Mouse (Mus musculus) lung, embryonic 16.5 days (tissue): Measurements from ENCODE around the gene Lce3c. TPM values are rescaled to one million over a fixed set of nuclear protein-coding genes. Genes with fewer than 3 reads are reported as not detected.

ENCODE experiments used
- ATAC-seq: fragments of 200-750 bp; cut with Nextera tagmentation; 2 replicates; pipeline ENCODE4 v1.8.0; 2017; ENCODE audit warnings: low read depth, mild to moderate bottlenecking, moderate library complexity
- H3K27ac ChIP-seq: fragments of 300-500 bp; sonication (generic); 2 replicates; pipeline ENCODE4 v1.5.1; 2014; ENCODE audit warnings: mild to moderate bottlenecking, control low read depth, low read length
- H3K27me3 ChIP-seq: fragments of 300-500 bp; sonication (generic); 2 replicates; pipeline ENCODE4 v1.6.1; 2014; ENCODE audit warnings: low read depth, low read length, mixed read lengths; ENCODE audit not compliant: control insufficient read depth, insufficient read depth
- H3K36me3 ChIP-seq: fragments of 300-500 bp; sonication (generic); 2 replicates; pipeline ENCODE4 v1.6.1; 2014; ENCODE audit warnings: low read length; ENCODE audit not compliant: control insufficient read depth, insufficient read depth
- H3K4me1 ChIP-seq: fragments of 300-500 bp; sonication (generic); replicated peaks from 2 replicates; pipeline ENCODE4 v1.6.1; 2014; ENCODE audit warnings: low read length, mixed read lengths; ENCODE audit not compliant: control insufficient read depth, insufficient read depth
- H3K4me2 ChIP-seq: fragments of 300-500 bp; sonication (generic); 2 replicates; pipeline ENCODE4 v1.6.1; 2014; ENCODE audit warnings: low read depth, low read length, control low read depth
- H3K4me3 ChIP-seq: fragments of 300-500 bp; sonication (generic); 2 replicates; pipeline ENCODE4 v1.5.1; 2014; ENCODE audit warnings: mild to moderate bottlenecking, low read length, control low read depth
- H3K9ac ChIP-seq: fragments of 300-500 bp; sonication (generic); 2 replicates; pipeline ENCODE4 v1.6.1; 2014; ENCODE audit warnings: low read length, control low read depth
- H3K9me3 ChIP-seq: fragments of 300-500 bp; sonication (generic); 2 replicates; pipeline ENCODE4 v1.6.1; 2016; ENCODE audit warnings: low read length; ENCODE audit not compliant: control insufficient read depth
- WGBS: fragments of 180-500 bp; shearing (Covaris S2); extraction: QIAGEN DNeasy Blood & Tissue Kit; methylation state at CpG from one replicate; pipeline ENCODE4 v1.1.7; 2014; 5-methylcytosine and 5-hydroxymethylcytosine counted together
- polyA plus RNA-seq: library from polyadenylated mRNA; unstranded; fragments of >200 nt; fragmentation: Nextera tagmentation; extraction: Ambion mirVana; gene quantifications from 2 replicates; pipeline ENCODE4 v1.2.1, GENCODE M21; 2015

The Lce3c gene
- polyA plus RNA-seq = not detected in 2 replicates

- H3K9me3 ChIP-seq = no peaks in the 10 kb centered on the region
- WGBS = 68% methylated on average over 1 of the region's 1 CpGs
These were observed at the start of gene Lce3c for GRCm38 (mm10) chr3:92944186-92944585. TSS of gene Lce3c (plus strand) at chr3:92944486.

GRCm38 (mm10) chr3:92894489-92894888 lies 49.8 kb upstream of the Lce3c start:
- no peak overlapping the region for H3K4me3 ChIP-seq
- no peak overlapping the region for H3K9ac ChIP-seq
- no peak for ATAC-seq
- 49% methylated on average over 1 of the region's 1 CpGs for WGBS
- H3K4me2 ChIP-seq = no peak overlapping the region
- no peaks in the 10 kb centered on the region for H3K4me1 ChIP-seq
- H3K9me3 ChIP-seq = no peaks in the 10 kb centered on the region
- no peaks in the 10 kb centered on the region for H3K36me3 ChIP-seq
- H3K27ac ChIP-seq = no peak overlapping the region
- H3K27me3 ChIP-seq = no peaks in the 10 kb centered on the region

More at GRCm38 (mm10) chr3:92944186-92944585, at the start of gene Lce3c:
- H3K4me1 ChIP-seq = no peaks in the 10 kb centered on the region
- H3K27me3 ChIP-seq = no peaks in the 10 kb centered on the region
- no peak within 1 kb of the TSS for H3K4me3 ChIP-seq
- H3K27ac ChIP-seq = no peak within 1 kb of the TSS
- no peaks in the 10 kb centered on the region for H3K36me3 ChIP-seq
- no peak for ATAC-seq
- no peak within 1 kb of the TSS for H3K9ac ChIP-seq
- no peak within 1 kb of the TSS for H3K4me2 ChIP-seq

GRCm38 (mm10) chr3:92902992-92903391 lies 41.3 kb upstream of the Lce3c start:
- no peak overlapping the region for H3K27ac ChIP-seq
- no peaks in the 10 kb centered on the region for H3K4me1 ChIP-seq
- H3K4me2 ChIP-seq = no peak overlapping the region
- no peaks in the 10 kb centered on the region for H3K27me3 ChIP-seq
- no peaks in the 10 kb centered on the region for H3K9me3 ChIP-seq
- ATAC-seq = no peak
- H3K4me3 ChIP-seq = no peak overlapping the region
- WGBS = 23% methylated on average over 3 of the region's 3 CpGs
- H3K36me3 ChIP-seq = no peaks in the 10 kb centered on the region
- no peak overlapping the region for H3K9ac ChIP-seq

DNA sequence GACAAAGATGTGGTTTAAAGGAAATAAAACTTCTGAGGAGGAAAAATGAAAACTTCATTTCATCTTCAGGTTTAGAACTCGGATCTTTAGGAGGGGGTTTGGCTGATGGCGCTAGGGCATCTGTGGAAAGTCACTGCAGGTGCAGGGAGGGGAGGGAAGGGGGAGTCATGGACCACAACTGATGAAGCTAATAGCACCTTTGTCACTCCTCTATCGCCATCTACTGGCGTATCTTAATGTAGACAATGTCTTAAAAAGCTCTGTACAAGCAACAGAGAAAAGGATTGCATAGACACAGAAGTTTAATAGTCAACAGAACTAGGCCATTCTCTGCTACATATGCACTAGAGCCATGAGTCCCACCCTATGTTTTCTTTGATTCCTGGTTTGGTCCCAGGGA lies 40.6 kb upstream of the Lce3c start:
- no peak overlapping the region for H3K9ac ChIP-seq
- H3K27me3 ChIP-seq = no peaks in the 10 kb centered on the region
- no peak overlapping the region for H3K27ac ChIP-seq
- no peaks in the 10 kb centered on the region for H3K4me1 ChIP-seq
- no peaks in the 10 kb centered on the region for H3K36me3 ChIP-seq
- H3K4me3 ChIP-seq = no peak overlapping the region
- no peak overlapping the region for H3K4me2 ChIP-seq
- WGBS = 33% methylated on average over 4 of the region's 4 CpGs
- ATAC-seq = no peak
- no peaks in the 10 kb centered on the region for H3K9me3 ChIP-seq

- WGBS = 32% methylated on average over 3 of the region's 3 CpGs
- Histone ChIP-seq H3K27ac (no peak overlapping the region), H3K4me1 (no peaks in the 10 kb centered on the region), H3K4me2 (no peak overlapping the region), H3K4me3 (no peak overlapping the region), H3K36me3 (no peaks in the 10 kb centered on the region), H3K9me3 (no peaks in the 10 kb centered on the region), H3K9ac (no peak overlapping the region), H3K27me3 (no peaks in the 10 kb centered on the region)
- ATAC-seq = no peak
These were observed 39.1 kb upstream of the Lce3c start for GRCm38 (mm10) chr3:92905182-92905581.

DNA sequence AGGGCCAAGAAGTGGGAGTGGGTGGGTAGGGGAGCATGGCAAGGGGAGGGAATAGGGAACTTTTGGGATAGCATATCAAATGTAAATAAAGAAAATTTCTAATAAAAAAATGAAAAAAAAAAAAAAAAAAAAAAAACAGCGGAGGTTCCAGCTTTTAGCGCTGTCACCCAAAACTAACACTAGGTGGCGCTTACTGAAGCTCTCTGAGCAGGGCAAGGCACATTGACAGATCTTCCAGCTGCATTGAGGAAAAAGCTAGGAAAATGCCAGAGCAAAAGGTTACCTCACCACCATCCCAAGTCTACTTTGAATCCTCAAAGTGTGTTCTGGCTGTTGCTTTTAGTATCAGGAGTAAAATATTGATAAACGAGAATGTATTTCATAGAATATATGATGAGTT lies 36.7 kb upstream of the Lce3c start:
- H3K27me3 ChIP-seq = no peaks in the 10 kb centered on the region
- H3K9ac ChIP-seq = no peak overlapping the region
- H3K9me3 ChIP-seq = no peaks in the 10 kb centered on the region
- no peaks in the 10 kb centered on the region for H3K4me1 ChIP-seq
- no peak overlapping the region for H3K4me2 ChIP-seq
- H3K4me3 ChIP-seq = no peak overlapping the region
- no peak overlapping the region for H3K27ac ChIP-seq
- no peaks in the 10 kb centered on the region for H3K36me3 ChIP-seq
- no peak for ATAC-seq
- 26% methylated on average over 4 of the region's 4 CpGs for WGBS

DNA sequence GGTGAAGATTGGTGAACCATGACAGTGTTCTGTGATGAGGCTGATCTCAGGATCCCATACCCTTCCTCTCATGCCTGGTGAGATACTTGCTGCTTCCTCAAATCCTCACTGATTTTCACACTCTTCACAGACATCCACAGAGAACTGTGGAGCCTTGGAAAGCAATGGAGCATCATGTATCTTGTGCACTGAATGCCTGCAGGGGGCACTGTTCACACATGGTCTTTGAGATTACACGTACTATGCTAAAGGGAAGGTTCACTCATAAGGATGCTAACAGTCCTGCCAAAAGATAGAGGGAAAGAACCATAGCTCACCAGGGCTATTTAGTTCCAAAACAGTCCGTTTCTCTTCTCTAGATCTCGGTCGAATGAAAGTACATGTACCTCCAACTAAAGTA lies 23.9 kb upstream of the Lce3c start:
- Histone ChIP-seq H3K27ac (no peak overlapping the region), H3K4me1 (no peaks in the 10 kb centered on the region), H3K36me3 (no peaks in the 10 kb centered on the region), H3K9me3 (no peaks in the 10 kb centered on the region), H3K4me3 (no peak overlapping the region), H3K9ac (no peak overlapping the region), H3K4me2 (no peak overlapping the region), H3K27me3 (no peaks in the 10 kb centered on the region)
- WGBS = 52% methylated on average over 4 of the region's 4 CpGs
- no peak for ATAC-seq

DNA sequence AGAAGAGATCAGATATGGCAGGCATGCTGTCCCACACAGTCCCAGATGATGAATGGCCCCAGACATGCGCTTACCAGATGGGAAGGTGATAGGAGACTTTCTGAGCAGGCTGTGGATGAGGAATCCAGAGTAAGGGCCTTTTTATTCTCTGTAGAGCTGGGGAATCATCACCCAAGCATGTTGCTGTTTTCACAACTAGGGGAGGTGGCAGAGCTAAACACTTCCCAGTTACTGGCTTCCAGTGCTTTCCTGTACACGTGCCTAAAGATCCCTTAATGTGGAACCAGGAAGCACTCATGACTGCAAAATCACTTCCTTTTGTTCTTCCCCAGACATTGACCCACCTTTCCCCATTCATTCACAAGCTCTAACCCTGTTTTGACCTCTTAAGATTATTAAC lies 18.2 kb upstream of the Lce3c start, which contains the start of gene Lce3a:
TSS of gene Lce3a (minus strand) at position 101 of the 400 bp plus-strand sequence.
- no peaks in the 10 kb centered on the region for H3K4me1 ChIP-seq
- no peak within 1 kb of the TSS for H3K27ac ChIP-seq
- no peaks in the 10 kb centered on the region for H3K9me3 ChIP-seq
- H3K4me2 ChIP-seq = no peak within 1 kb of the TSS
- no peak within 1 kb of the TSS for H3K4me3 ChIP-seq
- H3K36me3 ChIP-seq = no peaks in the 10 kb centered on the region
- WGBS = 47% methylated on average over 2 of the region's 2 CpGs
- no peak within 1 kb of the TSS for H3K9ac ChIP-seq
- ATAC-seq = no peak
- H3K27me3 ChIP-seq = no peaks in the 10 kb centered on the region

GRCm38 (mm10) chr3:92932679-92933078 lies 11.6 kb upstream of the Lce3c start, which contains the start of gene Lce3b:
TSS of gene Lce3b (plus strand) at chr3:92932979.
- ATAC-seq = no peak
- no peaks in the 10 kb centered on the region for H3K27me3 ChIP-seq
- no peaks in the 10 kb centered on the region for H3K4me1 ChIP-seq
- H3K4me2 ChIP-seq = no peak within 1 kb of the TSS
- 43% methylated on average over 2 of the region's 2 CpGs for WGBS
- H3K9ac ChIP-seq = no peak within 1 kb of the TSS
- no peaks in the 10 kb centered on the region for H3K36me3 ChIP-seq
- no peaks in the 10 kb centered on the region for H3K9me3 ChIP-seq
- H3K27ac ChIP-seq = no peak within 1 kb of the TSS
- H3K4me3 ChIP-seq = no peak within 1 kb of the TSS

GRCm38 (mm10) chr3:92957090-92957489 lies 12.8 kb downstream of the Lce3c start, which contains the start of gene Lce3d:
TSS of gene Lce3d (plus strand) at chr3:92957390.
- no peaks in the 10 kb centered on the region for H3K4me1 ChIP-seq
- ATAC-seq = no peak
- no peaks in the 10 kb centered on the region for H3K9me3 ChIP-seq
- no peaks in the 10 kb centered on the region for H3K36me3 ChIP-seq
- H3K4me2 ChIP-seq = no peak within 1 kb of the TSS
- H3K27ac ChIP-seq = no peak within 1 kb of the TSS
- 93% methylated on average over 1 of the region's 1 CpGs for WGBS
- no peaks in the 10 kb centered on the region for H3K27me3 ChIP-seq
- no peak within 1 kb of the TSS for H3K9ac ChIP-seq
- H3K4me3 ChIP-seq = no peak within 1 kb of the TSS
